Mouse (Mus musculus) ovary, postnatal 10 days (tissue): ENCODE results near the gene Fibp.
A peak's percentile ranks its signal among the peaks of the same experiment; 100 is the strongest.

Experiments used
- DNase-seq: peaks from one replicate; pipeline ENCODE4 v3.0.0; 2022; ENCODE audit warnings: low spot score

Gene Fibp

GRCm38 (mm10) chr19:5465037-5465436, 4.6 kb downstream of the Fibp start:
- DNase-seq, result no peak

GRCm38 (mm10) chr19:5466916-5467500, 6.6 kb downstream of the Fibp start:
- no peak for DNase-seq

- no peak for DNase-seq
Observed at GRCm38 (mm10) chr19:5468374-5468773, 8.0 kb downstream of the Fibp start, which contains the start of gene Ctsw. Gene Ctsw (minus strand): TSS chr19:5468507.

GRCm38 (mm10) chr19:5471846-5472245, 11.4 kb downstream of the Fibp start:
- no peak for DNase-seq

GRCm38 (mm10) chr19:5472857-5473256, 12.4 kb downstream of the Fibp start:
- no peak for DNase-seq

- peak; percentile 49 for DNase-seq
Observed at GRCm38 (mm10) chr19:5473720-5474119, 13.3 kb downstream of the Fibp start, which contains the start of gene Efemp2. Gene Efemp2 (plus strand): TSS chr19:5473954.

GRCm38 (mm10) chr19:5474281-5475068, 14.1 kb downstream of the Fibp start:
- no peak for DNase-seq

- DNase-seq, result no peak
Observed at GRCm38 (mm10) chr19:5475069-5475714, 14.8 kb downstream of the Fibp start.

- DNase-seq, result no peak
Observed at GRCm38 (mm10) chr19:5477004-5477667, 16.7 kb downstream of the Fibp start.

GRCm38 (mm10) chr19:5477668-5478300, 17.4 kb downstream of the Fibp start:
- no peak for DNase-seq

GRCm38 (mm10) chr19:5480016-5480415, 19.6 kb downstream of the Fibp start:
- DNase-seq, result no peak

- no peak for DNase-seq
Observed at GRCm38 (mm10) chr19:5481398-5481797, 21.0 kb downstream of the Fibp start.

- no peak for DNase-seq
Observed at GRCm38 (mm10) chr19:5483386-5484359, 23.3 kb downstream of the Fibp start.

- no peak for DNase-seq
Observed at GRCm38 (mm10) chr19:5484496-5484895, 24.1 kb downstream of the Fibp start.

GRCm38 (mm10) chr19:5485371-5485770, 25.0 kb downstream of the Fibp start:
- DNase-seq, result no peak

- no peak for DNase-seq
Observed at GRCm38 (mm10) chr19:5485821-5486220, 25.4 kb downstream of the Fibp start.

GRCm38 (mm10) chr19:5486286-5486685, 25.9 kb downstream of the Fibp start:
- no peak for DNase-seq

GRCm38 (mm10) chr19:5486771-5487170, 26.4 kb downstream of the Fibp start:
- no peak for DNase-seq

- DNase-seq, result peak; percentile 90
Observed at GRCm38 (mm10) chr19:5487768-5488550, 27.5 kb downstream of the Fibp start, which contains the start of gene Mus81. Gene Mus81 (minus strand): TSS chr19:5488402.
